Mouse (Mus musculus) heart, embryonic 12.5 days (tissue): ENCODE results near the gene Rcan1. TPM values are rescaled to one million over a fixed set of nuclear protein-coding genes. Genes with fewer than 3 reads are reported as not detected.
"Not testable (repeated sequence)": the region's sequence is repeated elsewhere in the genome, so short reads cannot be mapped to it uniquely, and the experiment has no call there.

Experiments used
- ATAC-seq: fragments of 200-750 bp; cut with Nextera tagmentation; 2 replicates; pipeline ENCODE4 v1.8.0; 2017; ENCODE audit warnings: moderate TSS enrichment, moderate library complexity; ENCODE audit not compliant: insufficient number of reproducible peaks, low FRiP score
- H3K27ac ChIP-seq: fragments of 300-500 bp; sonication (generic); 2 replicates; pipeline ENCODE4 v1.5.1; 2016; ENCODE audit warnings: mild to moderate bottlenecking, moderate library complexity; ENCODE audit not compliant: poor library complexity, severe bottlenecking
- H3K27me3 ChIP-seq: fragments of 300-500 bp; sonication (generic); replicated peaks from 2 replicates; pipeline ENCODE4 v1.6.1; 2016; ENCODE audit warnings: mild to moderate bottlenecking, moderate library complexity
- H3K36me3 ChIP-seq: fragments of 300-500 bp; sonication (generic); 2 replicates; pipeline ENCODE4 v1.6.1; 2016; ENCODE audit warnings: mild to moderate bottlenecking, moderate library complexity
- H3K4me1 ChIP-seq: fragments of 300-500 bp; sonication (generic); replicated peaks from 2 replicates; pipeline ENCODE4 v1.6.1; 2016; ENCODE audit warnings: mild to moderate bottlenecking
- H3K4me2 ChIP-seq: fragments of 300-500 bp; sonication (generic); 2 replicates; pipeline ENCODE4 v1.6.1; 2016; ENCODE audit warnings: mild to moderate bottlenecking, moderate library complexity
- H3K4me3 ChIP-seq: fragments of 300-500 bp; sonication (generic); 2 replicates; pipeline ENCODE4 v1.5.1; 2016; ENCODE audit warnings: mild to moderate bottlenecking
- H3K9ac ChIP-seq: fragments of 300-500 bp; sonication (generic); 2 replicates; pipeline ENCODE4 v1.6.1; 2016; ENCODE audit warnings: mild to moderate bottlenecking, moderate library complexity
- H3K9me3 ChIP-seq: fragments of 300-500 bp; sonication (generic); replicated peaks from 2 replicates; pipeline ENCODE4 v1.6.1; 2016; ENCODE audit warnings: mild to moderate bottlenecking, moderate library complexity
- WGBS: fragments of 180-500 bp; shearing (Covaris S2); methylation state at CpG from one replicate; pipeline ENCODE4 v1.1.7; 2016; 5-methylcytosine and 5-hydroxymethylcytosine counted together
- polyA plus RNA-seq: library from polyadenylated mRNA; unstranded; fragments of >200 nt; fragmentation: Nextera tagmentation; extraction: Ambion mirVana; gene quantifications from 2 replicates; pipeline ENCODE4 v1.2.1, GENCODE M21; 2016

The Rcan1 gene
- polyA plus RNA-seq, 1 experiment from 2014 or later: 148 TPM

DNA sequence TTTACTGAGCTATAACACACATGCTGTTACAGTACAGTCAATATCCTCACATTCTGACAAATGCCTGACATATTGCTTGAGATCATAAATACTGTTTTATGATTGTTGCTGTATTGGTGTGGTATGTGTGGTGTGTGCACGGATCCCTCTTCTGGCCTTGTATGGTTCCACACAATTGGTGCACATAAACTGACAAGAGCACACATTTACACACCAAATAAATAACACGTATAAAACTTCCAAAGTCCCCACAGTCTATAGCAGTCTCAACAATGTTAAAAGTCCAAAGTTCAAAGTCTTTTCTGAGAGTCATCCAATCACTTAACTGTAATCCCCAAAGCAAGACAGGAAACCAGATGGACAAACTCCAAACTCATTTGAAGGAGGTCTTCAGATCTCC is 53.4 kb downstream of the Rcan1 start:
- no peak overlapping the region for H3K4me3 ChIP-seq
- WGBS: 94% methylated on average over 2 of the region's 2 CpGs
- no peak overlapping the region for H3K4me2 ChIP-seq
- H3K9me3 ChIP-seq: no peaks in the 10 kb centered on the region
- H3K4me1 ChIP-seq: peaks cover 61% of the 10 kb centered on the region
- H3K36me3 ChIP-seq: peaks cover 5% of the 10 kb centered on the region; the same call in 1 of the 2 replicates
- no peaks in the 10 kb centered on the region for H3K27me3 ChIP-seq
- no peak for ATAC-seq
- no peak overlapping the region for H3K9ac ChIP-seq
- no peak overlapping the region for H3K27ac ChIP-seq

DNA sequence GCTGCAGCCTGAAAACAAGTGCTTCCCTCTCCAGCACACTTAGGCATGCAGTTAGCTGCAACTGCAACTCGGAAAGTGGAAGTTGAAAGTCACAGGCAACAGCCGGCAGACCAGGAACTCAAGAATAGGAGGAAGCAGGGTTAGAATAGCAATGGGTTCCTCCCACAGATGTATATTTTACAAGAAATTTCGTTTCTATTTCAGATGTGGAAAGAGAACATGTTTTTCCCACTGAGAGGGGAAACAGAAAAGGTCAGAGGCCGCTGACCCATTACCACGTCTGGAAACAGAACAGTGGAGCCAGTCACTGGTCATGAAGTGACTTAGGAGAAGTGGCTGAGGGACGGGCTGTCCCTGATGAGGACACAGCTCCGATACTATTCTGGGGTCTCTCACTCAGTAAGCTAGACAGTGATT is 55.0 kb downstream of the Rcan1 start:
- Histone ChIP-seq H3K36me3 (peaks cover 5% of the 10 kb centered on the region; the same call in 1 of the 2 replicates), H3K4me3 (no peak overlapping the region), H3K9ac (peak overlapping the region; percentile 47), H3K9me3 (no peaks in the 10 kb centered on the region), H3K27me3 (no peaks in the 10 kb centered on the region), H3K4me1 (peaks cover 61% of the 10 kb centered on the region), H3K4me2 (peak overlapping the region; percentile 25), H3K27ac (peak overlapping the region; percentile 81)
- WGBS: 12% methylated on average over 7 of the region's 7 CpGs
- ATAC-seq: 0 out of 2 replicates have a peak, but pooled peaks have one; percentile 49

DNA sequence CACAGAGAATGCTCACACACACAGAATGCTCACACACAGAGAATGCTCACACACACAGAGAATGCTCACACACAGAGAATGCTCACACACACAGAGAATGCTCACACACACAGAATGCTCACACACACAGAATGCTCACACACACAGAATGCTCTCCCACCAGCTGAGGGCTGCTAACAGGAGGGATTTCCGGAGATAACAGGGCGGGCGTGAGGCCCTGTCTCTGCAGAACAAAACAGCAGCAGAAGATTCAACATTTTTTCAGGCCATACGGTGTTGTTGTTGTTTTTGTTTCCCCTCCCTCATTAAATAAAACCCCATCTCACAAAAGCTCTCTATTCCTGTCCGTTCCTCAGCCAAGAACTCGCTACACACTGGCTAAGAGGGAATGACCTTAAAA is 55.6 kb downstream of the Rcan1 start:
- peaks cover 61% of the 10 kb centered on the region for H3K4me1 ChIP-seq
- not testable (repeated sequence) for ATAC-seq, H3K27me3 ChIP-seq, H3K9ac ChIP-seq, H3K36me3 ChIP-seq, H3K9me3 ChIP-seq, H3K4me3 ChIP-seq, H3K27ac ChIP-seq
- H3K4me2 ChIP-seq: peak overlapping the region; percentile 21; the same call in 1 of the 2 replicates
- 18% methylated on average over 6 of the region's 6 CpGs for WGBS

DNA sequence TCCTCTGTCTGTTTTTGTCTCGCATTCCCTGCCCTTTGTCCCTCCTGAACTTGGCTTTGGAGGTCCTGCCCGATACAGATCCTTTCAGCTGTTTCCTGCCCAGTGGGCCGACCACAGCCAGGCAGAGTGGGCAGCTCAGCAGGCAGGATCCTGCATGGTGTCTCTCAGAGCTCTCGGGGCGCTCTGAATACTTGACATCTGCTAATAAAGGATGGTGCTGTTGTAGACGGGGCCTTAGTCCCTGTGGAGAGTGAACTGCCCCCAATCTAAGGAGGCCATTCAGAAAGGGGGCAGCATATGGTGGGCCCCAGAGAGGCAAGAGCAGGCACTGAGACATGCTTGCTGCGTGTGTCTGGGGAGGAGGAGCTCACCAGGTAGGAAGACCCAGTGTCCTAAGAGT is 57.8 kb downstream of the Rcan1 start:
- Histone ChIP-seq H3K4me2 (no peak overlapping the region), H3K27me3 (no peaks in the 10 kb centered on the region), H3K4me1 (peaks cover 60% of the 10 kb centered on the region), H3K36me3 (peaks cover 5% of the 10 kb centered on the region; the same call in 1 of the 2 replicates), H3K9ac (peak overlapping the region; percentile 58), H3K27ac (peak overlapping the region; percentile 71), H3K4me3 (no peak overlapping the region), H3K9me3 (no peaks in the 10 kb centered on the region)
- peak; percentile 36; the same call in 1 of the 2 replicates for ATAC-seq
- 30% methylated on average over 7 of the region's 7 CpGs for WGBS

DNA sequence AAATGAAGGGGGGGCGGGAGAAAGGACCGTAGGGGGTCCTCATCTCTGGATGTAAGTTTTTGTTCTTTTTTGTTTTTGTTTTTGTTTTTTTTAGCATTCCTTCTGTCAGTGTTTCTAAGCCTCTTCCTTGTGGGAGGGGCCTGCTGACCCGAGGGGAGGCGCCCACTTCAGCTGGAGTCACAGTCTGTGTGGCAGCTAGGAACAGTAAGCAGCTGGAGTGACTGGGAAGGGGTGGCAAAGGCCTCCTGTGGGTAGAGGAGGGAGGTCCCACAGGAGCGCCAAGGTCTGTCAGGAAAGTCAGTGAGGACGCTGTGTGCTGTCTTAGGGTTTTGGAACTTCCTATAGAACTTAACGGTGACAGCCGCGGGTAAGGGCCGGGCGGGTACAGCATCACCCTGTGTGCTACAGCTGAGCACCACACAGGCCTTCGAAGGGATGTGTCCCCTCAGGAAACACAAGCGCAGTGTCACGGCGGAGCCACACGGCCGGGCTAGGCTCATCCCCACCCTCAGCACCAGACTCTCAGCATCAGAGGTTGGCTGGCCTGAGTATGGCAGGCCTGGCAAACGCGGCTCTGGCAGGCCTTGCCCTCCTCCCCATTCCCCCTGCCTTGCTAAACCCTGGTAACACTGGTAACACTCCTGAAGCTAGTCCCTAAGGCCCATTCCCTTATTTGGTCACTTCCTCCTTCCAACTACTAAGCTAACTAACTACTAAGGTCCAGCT is 58.5 kb downstream of the Rcan1 start:
- Histone ChIP-seq H3K27ac (peak overlapping the region; percentile 71), H3K36me3 (no peaks in the 10 kb centered on the region), H3K9ac (peak overlapping the region; percentile 59), H3K4me1 (peaks cover 60% of the 10 kb centered on the region), H3K4me2 (no peak overlapping the region), H3K27me3 (no peaks in the 10 kb centered on the region), H3K4me3 (no peak overlapping the region), H3K9me3 (no peaks in the 10 kb centered on the region)
- ATAC-seq: peak; percentile 41
- 65% methylated on average over 19 of the region's 19 CpGs for WGBS

DNA sequence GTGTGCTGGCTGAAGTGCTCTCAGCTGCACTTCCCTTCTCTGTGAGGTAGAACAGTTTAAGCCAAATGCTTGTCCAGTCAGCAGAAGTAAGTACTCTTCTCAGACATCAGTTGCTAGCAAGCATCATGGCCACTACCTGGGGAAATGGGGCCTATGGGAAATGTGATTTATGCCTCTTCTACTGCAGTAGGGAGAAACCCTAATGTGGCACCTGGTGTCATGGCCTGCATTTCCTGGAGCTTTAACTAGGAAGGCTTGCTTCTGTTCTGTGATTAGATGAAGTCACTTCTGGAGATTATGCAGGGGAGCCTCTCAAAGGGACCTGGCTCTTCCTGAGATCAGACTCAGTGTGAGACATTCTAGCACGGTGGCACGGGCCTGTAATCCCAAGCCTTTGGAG is 60.3 kb downstream of the Rcan1 start:
- no peak overlapping the region for H3K4me2 ChIP-seq
- H3K4me1 ChIP-seq: peaks cover 48% of the 10 kb centered on the region
- no peaks in the 10 kb centered on the region for H3K36me3 ChIP-seq
- ATAC-seq: no peak
- H3K9me3 ChIP-seq: no peaks in the 10 kb centered on the region
- no peak overlapping the region for H3K27ac ChIP-seq
- 54% methylated on average over 2 of the region's 2 CpGs for WGBS
- H3K27me3 ChIP-seq: no peaks in the 10 kb centered on the region
- H3K4me3 ChIP-seq: no peak overlapping the region
- no peak overlapping the region for H3K9ac ChIP-seq

DNA sequence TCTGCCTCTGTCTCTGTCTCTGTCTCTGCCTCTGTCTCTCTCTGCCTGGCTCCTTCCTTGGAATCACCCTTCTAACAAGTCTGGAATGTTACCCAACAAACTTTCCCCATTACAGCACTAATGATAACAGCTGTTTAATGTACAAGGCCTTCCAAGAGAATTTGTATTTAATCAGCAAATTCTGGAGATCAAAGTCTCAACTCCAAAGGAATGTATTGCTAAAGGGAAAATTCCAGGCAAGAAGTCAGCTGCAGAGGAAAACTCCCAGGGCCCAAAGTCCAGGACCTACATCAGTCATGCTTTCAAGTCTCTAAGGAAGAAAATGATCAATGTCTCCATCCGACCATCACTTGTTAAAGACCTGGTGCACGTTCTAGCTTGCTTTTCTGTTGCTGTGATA is 62.8 kb downstream of the Rcan1 start:
- Histone ChIP-seq H3K27me3 (no peaks in the 10 kb centered on the region), H3K4me2 (no peak overlapping the region), H3K27ac (peak overlapping the region; percentile 44; the same call in 1 of the 2 replicates), H3K36me3 (no peaks in the 10 kb centered on the region), H3K9me3 (no peaks in the 10 kb centered on the region), H3K9ac (no peak overlapping the region), H3K4me1 (peaks cover 44% of the 10 kb centered on the region), H3K4me3 (no peak overlapping the region)
- 66% methylated on average over 2 of the region's 2 CpGs for WGBS
- ATAC-seq: no peak

DNA sequence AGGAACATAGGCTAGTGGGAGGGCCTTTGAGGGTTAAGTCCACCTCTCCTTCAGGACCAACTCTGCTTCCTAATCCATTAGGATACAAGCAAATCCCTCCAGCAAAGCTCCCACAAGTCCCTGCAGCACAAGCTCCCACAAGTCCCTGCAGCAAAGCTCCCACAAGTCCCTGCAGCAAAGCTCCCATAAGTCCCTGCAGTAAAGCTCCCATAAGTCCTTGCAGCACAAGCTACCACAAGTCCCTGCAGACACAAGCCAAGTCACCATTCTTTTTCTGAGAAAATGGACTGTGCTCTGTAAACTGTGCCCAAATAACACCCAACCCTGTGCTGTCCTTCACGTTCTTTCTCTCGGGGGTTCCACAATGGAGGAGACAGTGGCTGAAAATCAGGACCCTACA is 66.5 kb downstream of the Rcan1 start:
- 91% methylated on average over 2 of the region's 2 CpGs for WGBS
- no peak overlapping the region for H3K27ac ChIP-seq
- no peak for ATAC-seq
- no peaks in the 10 kb centered on the region for H3K36me3 ChIP-seq
- no peak overlapping the region for H3K4me3 ChIP-seq
- H3K4me2 ChIP-seq: no peak overlapping the region
- H3K9ac ChIP-seq: no peak overlapping the region
- H3K9me3 ChIP-seq: no peaks in the 10 kb centered on the region
- H3K27me3 ChIP-seq: no peaks in the 10 kb centered on the region
- H3K4me1 ChIP-seq: peaks cover 43% of the 10 kb centered on the region

DNA sequence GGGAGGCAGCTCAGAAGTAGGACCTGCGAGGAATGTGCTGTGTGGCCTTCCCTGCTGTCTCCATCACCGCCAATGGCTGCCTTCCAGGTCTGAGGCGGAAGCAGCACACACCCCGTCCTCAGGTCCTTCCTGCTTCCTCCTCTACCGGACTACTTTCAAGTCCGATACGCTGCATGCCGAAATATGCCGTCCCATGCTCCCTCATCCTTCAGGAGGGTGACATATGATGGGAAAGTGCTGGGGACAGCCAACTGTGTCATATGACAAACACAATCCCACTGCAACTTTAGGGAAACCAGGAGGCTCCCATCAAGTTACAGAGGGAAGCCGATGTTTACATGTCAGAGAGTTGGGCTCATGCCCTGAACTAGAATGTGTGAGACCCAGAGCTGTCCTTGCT is 67.6 kb downstream of the Rcan1 start:
- no peak overlapping the region for H3K4me3 ChIP-seq
- no peaks in the 10 kb centered on the region for H3K36me3 ChIP-seq
- H3K4me2 ChIP-seq: no peak overlapping the region
- peak overlapping the region; percentile 32; the same call in 1 of the 2 replicates for H3K27ac ChIP-seq
- no peak for ATAC-seq
- no peaks in the 10 kb centered on the region for H3K9me3 ChIP-seq
- 64% methylated on average over 10 of the region's 10 CpGs for WGBS
- H3K9ac ChIP-seq: no peak overlapping the region
- peaks cover 49% of the 10 kb centered on the region for H3K4me1 ChIP-seq
- no peaks in the 10 kb centered on the region for H3K27me3 ChIP-seq

DNA sequence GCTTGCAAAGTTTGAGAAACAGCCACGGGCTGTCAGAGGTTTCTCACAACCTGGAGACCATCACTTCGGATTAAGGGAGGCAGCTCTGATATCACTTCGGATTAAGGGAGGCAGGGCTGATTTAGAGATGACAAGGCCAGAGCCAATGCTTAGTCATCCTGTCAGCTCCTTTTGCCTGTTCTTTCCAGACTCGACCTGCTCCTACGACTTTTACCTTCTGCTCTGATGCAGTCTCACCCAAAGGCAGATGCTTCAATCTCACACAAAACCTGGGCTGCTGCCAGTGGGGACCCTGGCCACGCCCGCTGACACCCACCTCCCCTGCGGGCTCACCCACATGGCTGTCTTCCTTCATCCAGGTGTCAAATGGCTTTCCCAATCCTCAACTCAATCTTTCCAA is 68.5 kb downstream of the Rcan1 start:
- no peaks in the 10 kb centered on the region for H3K27me3 ChIP-seq
- peak overlapping the region; percentile 42; the same call in 1 of the 2 replicates for H3K9ac ChIP-seq
- H3K27ac ChIP-seq: peak overlapping the region; percentile 32; the same call in 1 of the 2 replicates
- no peaks in the 10 kb centered on the region for H3K9me3 ChIP-seq
- no peak overlapping the region for H3K4me3 ChIP-seq
- H3K4me2 ChIP-seq: no peak overlapping the region
- H3K4me1 ChIP-seq: peaks cover 53% of the 10 kb centered on the region
- H3K36me3 ChIP-seq: 0 out of 2 replicates have a peak, but pooled peaks cover 4% of the 10 kb centered on the region
- no peak for ATAC-seq
- 29% methylated on average over 8 of the region's 8 CpGs for WGBS

DNA sequence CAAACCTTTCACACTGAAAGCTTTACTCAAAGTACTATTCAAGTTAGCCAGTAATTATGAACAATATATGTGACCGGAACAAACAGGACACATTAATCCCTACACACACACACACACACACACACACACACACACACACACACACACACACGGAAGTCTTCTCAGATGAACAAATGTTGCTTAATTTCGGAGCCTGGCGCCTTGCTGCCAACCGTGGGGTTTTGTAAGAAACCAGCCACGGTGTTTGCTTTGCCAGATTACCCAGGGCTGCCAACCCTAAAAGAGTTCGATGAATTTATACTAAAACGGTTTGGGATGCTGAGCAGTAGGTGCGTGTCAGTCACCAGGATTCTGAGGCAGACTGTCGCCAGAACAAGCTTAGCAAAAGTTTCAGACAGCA is 69.5 kb downstream of the Rcan1 start:
- 50% methylated on average over 10 of the region's 10 CpGs for WGBS
- no peak overlapping the region for H3K4me2 ChIP-seq
- peaks cover 63% of the 10 kb centered on the region for H3K4me1 ChIP-seq
- no peak overlapping the region for H3K4me3 ChIP-seq
- H3K9ac ChIP-seq: peak overlapping the region; percentile 41; the same call in 1 of the 2 replicates
- no peaks in the 10 kb centered on the region for H3K9me3 ChIP-seq
- H3K36me3 ChIP-seq: peaks cover 13% of the 10 kb centered on the region
- H3K27me3 ChIP-seq: no peaks in the 10 kb centered on the region
- ATAC-seq: no peak
- no peak overlapping the region; the same call in 1 of the 2 replicates for H3K27ac ChIP-seq
